Mouse (Mus musculus) gastrocnemius, postnatal 14 days (tissue): ENCODE results near the gene Il4. TPM values are rescaled to one million over a fixed set of nuclear protein-coding genes. Genes with fewer than 3 reads are reported as not detected.

Experiments
- DNase-seq: peaks from one replicate; pipeline ENCODE4 v3.0.0; 2021; ENCODE audit warnings: mixed read lengths
- intact Hi-C: fragments of 180-260 bp; cut with DNase I; formaldehyde crosslinking; loops from one replicate; pipeline ENCODE4 v1.15.1; 2025; ENCODE audit warnings: low total_unique reads
- total RNA-seq, 2 experiments: library from RNA; stranded (reverse); gene quantifications; 2 replicates each; pipeline ENCODE4 v1.2.3; 2021

The Il4 gene
- total RNA-seq, 2 experiments from 2014 or later: not detected

DNA sequence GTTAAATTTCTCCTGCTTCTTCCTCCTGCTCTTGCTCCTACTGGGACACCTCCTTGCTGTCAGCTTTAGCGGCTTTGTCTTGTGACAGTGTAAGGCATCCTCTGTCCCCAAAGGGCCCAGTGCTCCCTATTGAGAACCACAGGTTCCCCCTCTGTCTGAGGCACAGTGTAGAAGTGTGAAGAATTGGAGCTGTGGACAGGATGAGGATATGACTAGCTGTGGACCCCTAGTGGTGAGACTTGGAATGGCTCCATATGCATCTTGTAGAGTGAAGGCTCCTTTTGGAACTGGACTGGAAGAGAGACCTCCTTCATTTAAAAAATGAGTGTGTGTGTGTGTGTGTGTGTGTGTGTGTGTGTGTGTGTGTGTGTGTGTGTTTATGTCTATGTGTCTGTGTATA is 9.4 kb upstream of the Il4 start:
- intact Hi-C loops: loop anchor here (5.0 kb wide), 1 partner anchor 156 kb away; the partner anchor contains the start of gene Gm9837
- DNase-seq: peak; percentile 65

DNA sequence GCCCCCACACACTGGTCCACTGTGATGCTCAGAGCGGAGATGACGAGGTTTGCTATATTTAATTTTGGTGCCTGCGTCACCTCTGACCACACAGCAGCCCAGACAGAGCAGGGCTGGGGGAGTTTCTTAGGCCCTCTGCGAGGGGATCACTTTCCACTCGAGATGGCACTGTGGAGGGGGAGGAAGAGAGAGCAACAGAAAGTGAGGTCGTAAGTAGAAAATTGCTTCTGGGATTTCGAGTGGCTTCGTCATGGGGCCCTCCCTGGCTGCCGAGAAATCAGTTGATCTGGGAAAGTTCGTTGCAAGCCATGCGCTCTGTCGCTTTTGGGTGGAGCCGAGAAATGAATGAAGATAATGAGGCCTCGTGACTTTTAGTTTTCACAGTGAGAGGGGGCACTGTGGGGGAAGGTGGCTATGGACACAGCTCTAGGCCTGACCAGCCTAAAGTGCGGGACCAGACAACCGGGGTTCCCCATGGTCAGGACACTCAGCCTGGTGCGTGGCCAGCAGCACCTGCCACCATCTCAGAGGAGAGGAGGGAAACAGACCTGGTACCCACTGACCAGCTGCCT is 8.4 kb upstream of the Il4 start:
- DNase-seq: no peak
- intact Hi-C loops: loop anchor here (5.0 kb wide), 1 partner anchor 155 kb away; the partner anchor contains the start of gene Gm9837

DNA sequence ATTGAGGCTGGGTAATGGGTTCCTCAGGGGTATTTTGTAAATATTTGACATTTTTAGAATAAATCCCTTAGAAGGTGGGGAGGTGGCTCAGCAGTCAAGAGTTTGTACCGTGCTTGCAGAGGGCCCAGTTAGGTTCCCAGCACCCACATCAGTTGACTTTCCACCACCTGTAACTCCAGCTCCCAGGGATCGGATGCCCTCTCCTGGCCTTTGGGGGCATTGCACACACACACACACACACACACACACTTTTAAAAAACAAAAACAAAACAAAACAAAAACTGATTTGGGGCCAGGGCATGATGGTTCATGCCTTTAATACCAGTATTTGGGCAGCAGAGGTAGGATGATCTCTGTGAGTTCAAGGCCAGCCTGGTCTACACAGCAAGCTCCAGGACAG is 5.7 kb upstream of the Il4 start:
- intact Hi-C loops: no loop called here
- DNase-seq: no peak

DNA sequence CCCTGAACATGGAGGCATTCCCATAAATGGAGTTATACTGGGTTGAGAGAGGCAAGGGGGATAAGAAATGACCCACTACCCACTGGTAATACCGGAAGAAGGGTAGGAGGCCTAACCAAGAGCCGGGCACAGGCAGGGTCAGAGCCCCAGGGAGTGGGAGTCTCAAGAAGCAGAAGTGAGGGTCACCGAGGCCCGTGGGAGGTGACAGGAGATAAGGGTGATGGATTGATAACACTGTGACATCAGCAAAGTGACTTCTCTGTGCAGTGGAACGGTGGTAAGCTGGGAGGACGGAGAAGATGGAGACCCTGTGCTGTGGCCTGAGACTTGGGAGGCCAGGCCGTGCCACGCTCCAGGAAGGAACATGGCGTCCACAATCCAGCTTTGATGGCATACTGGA is 5.1 kb upstream of the Il4 start:
- no peak for DNase-seq
- intact Hi-C loops: no loop called here

DNA sequence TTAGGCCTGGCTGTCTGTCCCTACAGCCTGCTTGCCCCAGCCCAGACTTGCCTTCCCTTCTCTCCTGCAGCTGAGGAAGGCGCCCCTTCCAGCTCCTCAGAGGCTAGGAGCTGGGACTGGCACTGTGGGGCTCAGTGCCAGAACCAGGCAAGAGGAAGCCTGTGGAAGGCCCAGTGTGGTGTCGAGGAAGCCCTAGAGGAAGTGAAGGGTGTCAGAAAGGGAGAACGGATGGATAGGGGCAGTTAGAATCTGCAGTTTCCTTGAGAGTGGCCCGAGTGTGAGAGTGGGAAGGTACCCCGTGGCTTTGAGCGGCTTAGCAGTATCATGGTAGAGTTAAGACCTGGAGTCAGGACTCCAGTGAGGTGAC is 4.0 kb upstream of the Il4 start:
- DNase-seq: no peak
- intact Hi-C loops: no loop called here

DNA sequence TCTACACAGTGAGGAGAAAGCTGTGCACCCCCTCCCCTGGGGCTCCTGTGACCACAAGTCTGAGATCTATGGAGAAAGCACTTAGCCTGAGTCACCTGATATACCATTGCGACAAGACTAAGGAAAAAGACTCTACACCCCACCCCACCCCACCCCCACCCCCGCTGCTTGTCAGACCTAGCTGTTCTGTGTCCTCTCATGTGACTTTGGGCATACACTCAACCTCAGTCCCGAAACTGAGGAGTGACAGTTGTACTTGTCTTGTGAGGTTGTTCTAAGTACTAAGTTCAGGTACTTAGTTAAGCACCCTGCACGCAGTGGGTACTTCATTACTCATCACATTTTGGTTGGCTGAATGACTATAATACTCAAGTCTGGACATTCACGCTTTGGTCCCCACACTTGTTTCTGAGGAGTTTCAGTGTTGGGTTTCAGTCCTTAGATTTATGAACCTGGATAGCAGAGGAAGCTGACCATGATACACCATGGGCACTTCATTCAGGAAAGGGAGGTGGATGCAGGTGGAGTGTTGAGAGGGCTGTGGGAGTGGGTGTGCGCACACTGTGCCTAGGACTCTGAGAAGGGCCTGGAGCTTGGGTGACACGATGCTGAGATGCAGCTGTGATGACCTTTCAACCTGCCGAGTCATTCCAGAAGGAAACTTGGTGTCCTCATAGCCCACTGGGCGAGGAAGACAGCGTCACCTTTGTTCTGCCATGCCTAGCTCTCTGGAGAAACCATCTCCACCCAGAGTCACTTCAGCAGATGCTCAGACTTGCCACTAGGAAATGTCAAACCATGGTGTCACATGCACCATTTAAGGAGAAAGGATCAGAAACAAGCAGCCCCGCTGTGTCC is 3.3 kb upstream of the Il4 start:
- DNase-seq: no peak
- intact Hi-C loops: no loop called here

DNA sequence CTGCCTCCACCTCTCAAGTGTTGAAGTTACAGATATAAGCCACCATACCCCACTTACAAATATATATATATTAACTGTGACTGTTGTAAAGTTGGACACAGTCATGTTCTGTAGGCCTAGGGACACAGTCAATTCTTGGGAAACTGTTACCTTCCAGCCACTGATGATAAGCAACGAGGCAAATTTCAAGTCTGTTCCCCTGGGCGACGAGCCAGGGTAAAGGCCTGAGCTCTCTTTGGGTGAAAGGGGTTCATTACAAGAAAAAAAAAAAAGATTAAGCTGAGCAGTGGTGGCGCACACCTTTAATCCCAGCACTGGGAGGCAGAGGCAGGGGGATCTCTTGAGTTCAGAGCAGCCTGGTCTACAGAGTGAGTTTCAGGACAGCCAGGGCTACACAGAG is 1.6 kb upstream of the Il4 start:
- no peak for DNase-seq
- intact Hi-C loops: no loop called here

DNA sequence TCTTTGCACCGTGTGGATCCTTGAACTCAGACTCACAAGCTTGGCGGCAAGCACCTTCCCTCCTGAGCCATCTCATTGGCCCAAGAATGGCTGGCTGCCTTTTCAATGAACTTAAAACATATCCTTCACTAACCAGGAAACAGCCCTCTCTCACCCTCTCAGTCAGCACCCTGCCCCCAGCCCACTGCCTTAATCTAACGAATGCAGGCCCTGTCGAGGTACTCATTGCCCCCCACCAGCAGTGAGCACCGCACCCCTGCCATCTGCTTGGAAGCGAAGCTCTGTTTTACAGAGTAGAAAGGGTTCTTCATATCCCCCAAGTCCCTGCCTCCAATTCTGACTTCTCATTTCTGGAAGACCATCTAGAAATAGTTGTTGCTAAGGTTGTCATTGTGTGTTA is 959 bp upstream of the Il4 start:
- DNase-seq: no peak
- intact Hi-C loops: no loop called here

DNA sequence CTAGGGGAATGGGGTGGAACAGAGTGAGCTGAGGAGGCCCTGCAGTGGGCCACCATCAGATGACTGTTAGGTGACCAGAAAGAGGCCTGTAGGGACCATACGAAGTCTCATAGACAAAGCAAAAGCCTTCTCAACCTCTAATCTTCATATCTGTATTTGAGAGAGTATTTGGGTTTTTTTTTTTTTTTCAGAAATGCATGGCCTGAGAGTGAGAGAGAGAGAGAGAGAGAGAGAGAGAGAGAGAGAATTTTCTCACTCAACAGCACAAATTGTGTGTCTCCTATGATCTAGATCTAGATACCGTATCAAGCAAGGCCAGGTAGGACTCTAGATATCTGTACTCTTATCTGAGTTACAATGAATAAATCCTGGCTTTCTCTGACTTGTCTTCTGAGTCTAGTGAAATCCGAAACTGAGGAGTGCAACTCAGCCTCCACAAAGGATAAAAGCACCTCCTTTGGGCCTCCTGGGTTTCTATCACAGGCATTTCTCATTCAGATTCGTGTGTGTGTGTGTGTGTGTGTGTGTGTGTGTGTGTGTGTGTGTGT is 833 bp downstream of the Il4 start:
- intact Hi-C loops: no loop called here
- DNase-seq: no peak

DNA sequence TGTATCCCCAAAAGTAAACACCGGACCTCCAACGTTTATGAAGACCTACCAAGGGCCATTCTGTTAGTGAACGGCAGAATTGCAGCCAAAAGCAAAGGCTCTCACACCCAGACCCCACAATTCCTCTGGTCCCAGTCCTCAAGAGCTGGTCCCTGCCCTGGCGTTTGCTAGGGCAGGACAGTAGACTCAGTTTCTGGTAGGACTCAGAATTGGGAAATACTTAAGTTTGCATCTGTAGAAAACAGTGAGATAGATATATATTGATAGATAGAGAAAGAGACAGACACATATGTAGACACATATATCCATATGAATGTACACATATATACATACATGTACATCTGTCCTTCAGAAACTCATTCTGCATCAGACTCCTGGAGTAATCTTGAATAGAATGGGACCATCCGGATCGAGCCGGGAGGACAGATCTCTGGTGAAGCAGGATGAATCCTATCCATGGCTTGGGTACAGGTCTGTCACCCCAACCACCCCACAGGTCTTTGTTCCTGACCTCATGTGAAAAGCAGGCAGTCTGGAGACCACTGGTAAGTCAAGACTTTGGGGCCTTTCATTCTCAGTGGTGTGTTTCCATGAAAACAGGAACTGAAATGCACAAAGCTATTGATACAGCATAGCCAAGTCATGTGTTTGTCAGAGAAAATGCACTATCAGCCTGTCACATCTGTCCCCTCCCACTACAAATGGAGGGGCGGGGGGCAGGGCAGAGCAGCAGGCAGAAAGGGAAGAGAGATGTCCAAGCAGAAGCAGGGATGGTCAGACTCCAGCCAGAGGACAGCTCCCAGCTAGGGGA is 1.5 kb downstream of the Il4 start:
- intact Hi-C loops: no loop called here
- no peak for DNase-seq

DNA sequence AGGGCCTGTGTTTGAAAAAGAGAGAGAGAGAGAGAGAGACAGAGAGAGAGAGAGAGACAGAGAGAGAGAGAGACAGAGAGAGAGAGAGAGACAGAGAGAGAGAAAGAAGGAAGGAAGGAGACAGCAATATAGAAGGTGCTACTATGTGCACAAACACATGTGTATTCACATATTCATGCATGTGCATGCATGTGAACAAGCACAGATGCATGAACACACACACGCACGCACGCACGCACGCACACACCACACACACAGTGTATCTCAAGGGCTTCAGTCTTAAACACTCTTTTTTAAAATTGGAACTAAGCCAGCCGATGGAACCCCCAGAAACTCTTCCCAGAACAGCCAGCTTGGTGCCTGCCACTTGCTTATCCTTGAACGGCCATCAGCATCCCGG is 2.9 kb downstream of the Il4 start:
- DNase-seq: no peak
- intact Hi-C loops: no loop called here

DNA sequence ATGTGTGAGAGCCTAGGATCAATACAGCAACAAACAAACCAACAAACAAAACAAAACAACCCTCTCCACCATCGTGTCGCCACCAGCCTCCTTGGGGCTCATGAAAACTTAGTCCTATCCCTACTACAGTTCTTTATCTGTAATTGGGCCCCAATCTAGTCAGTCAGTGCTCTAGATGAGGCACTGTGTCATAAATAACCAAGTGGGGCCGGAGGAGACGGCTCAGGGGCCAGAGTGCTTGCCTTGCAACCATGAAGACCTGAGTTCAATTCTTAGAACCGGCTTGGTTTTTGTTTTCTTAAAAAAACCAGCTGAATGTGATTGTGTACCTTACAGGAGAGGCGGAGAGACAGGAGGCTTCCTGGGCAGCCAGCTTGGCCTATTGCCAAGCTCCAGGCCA is 3.3 kb downstream of the Il4 start:
- intact Hi-C loops: no loop called here
- no peak for DNase-seq

DNA sequence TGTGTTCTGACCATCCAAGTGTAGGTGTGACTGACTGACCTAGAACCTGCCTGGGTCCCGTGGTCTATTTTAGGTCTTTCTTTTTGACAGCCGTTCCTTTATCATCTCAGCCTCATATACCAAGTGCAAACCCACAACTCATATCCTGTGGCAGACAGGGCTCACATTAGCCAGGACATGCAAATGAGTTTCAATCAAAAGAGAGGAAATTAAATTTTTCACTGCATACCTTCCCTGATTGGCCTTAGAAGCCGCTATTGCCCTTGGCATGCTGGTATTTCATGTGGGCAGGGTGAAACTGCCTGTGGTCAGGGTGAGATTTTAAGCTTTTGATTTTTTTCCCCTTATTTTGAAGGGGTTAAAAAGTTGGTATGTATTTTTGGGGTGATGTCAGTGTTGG is 8.8 kb downstream of the Il4 start:
- DNase-seq: no peak
- intact Hi-C loops: no loop called here

DNA sequence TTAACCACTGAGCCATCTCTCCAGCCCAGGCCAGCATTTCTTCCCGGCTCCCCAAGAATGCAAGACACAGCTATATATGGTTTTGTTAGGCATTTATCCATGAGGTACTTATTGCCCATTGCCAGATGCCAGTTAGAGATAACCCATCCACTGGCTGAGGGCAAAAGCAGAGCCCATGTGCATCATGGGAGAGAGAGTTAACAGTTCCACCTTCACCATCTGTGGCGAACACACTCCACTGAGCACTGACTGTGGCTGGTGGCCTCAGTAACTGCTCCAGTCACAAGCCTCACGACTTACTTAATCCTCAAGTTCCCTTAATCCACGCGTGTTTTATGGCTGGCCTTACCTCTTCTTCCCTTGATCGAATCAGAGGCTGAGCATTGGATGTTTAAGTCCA is 9.2 kb downstream of the Il4 start:
- no peak for DNase-seq
- intact Hi-C loops: no loop called here

DNA sequence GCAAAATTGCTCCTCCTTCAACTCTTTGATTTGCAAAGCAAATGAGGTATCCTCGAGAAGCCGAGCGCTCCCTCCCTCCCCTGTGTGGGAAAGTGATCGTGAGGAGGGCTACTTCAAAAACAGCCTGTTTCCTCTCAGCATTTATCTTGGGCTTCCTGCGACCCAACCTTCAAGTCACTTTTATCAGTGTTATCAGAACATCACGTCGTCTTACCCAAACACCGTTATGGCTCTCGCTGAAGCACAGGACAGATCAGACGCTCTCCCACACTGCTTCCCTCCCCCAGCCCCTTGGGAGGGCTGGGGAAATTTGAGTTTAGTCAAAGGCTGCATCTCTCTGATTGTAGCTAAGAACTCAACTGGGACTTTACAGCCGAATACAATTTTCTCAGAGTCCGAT is 12.9 kb downstream of the Il4 start:
- no peak for DNase-seq
- intact Hi-C loops: no loop called here

DNA sequence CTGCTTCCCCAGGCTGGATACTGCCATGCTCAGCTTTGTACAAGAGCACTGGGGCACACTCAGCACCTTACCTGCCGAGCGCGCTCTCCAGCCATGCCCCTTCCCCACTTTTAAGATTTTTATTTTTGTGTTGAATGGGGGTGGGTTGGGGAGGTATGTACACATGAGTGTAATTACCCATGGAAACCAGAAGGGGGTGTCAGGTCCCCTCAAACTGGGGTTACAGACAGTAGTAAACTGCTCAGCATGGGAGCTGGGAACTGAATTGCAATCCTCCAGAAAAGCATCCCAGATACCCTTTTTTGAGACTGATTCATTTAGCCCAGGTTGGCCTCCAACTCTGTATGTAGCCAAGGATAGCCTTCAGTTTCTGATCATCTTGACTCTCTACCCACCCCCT is 13.5 kb downstream of the Il4 start:
- intact Hi-C loops: no loop called here
- DNase-seq: no peak

DNA sequence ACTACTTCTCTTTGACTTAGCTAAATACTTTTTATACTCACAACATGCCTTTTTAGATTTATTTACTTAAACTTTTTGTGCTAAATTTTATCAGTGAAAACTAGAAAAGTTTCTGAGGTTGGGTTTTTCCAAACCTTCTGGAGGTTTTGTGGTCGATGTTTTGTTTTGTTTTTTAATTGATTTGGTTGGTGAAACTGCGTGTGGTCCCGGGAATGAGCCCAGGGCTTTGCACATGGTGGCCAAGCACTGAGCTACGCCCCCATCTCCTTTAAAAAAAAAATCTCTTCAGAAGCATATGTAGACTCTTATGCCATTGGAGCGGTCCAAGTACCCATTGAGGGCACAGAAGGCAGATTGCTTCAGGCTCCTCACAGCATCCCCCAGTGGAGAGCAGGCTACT is 27.4 kb downstream of the Il4 start:
- DNase-seq: no peak
- intact Hi-C loops: no loop called here

DNA sequence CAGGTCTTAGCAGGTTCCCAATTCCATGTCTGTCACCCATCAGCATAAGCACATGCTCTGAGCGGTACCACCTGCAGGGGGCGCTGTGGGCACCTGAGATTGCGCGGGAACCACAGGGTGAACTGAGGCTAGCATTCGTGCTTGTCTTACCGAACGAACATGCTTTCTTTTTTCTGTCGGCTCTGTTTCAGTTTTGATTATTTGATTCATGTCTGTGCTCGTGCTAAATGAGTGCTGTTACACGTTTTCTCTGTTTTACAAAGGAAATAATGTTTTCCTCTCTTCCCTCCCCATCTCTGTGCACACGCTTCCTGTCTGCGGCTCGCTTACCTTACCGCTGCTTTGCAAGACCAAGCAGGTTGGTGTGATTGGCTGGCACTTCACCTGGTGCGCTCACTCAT is 28.1 kb downstream of the Il4 start:
- intact Hi-C loops: no loop called here
- DNase-seq: peak; percentile 22

DNA sequence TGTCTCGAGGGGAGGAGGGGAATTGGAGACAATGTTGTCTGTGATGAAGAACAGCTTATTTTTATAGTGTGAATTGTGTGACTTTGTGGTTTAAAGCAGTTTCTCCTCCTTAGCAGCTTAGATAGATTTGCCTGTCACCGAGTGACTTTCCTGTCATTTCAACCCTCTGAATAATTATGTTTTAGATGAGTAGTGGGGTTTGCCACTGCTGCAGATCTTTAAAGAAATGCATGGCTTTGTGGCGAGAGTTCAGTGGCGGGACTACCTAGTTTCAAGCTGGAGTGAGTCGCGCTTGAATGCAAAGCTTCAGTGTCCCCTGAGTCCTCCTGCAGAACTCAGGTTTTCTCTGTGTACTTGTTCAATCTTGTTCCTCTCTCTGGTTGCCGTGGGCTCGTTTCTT is 30.2 kb downstream of the Il4 start:
- intact Hi-C loops: loop anchor here (5.0 kb wide), 1 partner anchor 44 kb away; the partner anchor contains the start of gene Il13
- DNase-seq: no peak

DNA sequence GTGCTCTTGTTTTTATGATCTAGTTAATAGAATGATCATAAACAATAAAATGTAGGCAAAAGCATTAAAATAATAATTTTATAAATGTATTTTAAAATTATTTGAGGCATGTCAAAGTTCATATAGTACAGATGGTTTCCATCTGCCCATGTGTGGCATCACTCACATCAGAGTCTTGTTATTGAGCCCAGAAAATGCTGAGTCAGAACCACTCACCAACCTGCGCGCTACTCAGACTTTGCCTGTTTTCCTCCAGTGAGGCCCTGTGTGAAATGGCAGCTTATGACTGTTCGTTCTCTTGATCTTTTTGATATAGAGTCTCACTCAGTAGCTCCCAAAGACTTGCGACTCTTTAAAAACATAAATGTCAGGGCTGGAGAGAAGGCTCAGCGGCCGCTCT is 33.0 kb downstream of the Il4 start:
- intact Hi-C loops: loop anchor here (5.0 kb wide), 1 partner anchor 47 kb away; the partner anchor contains the start of gene Il13
- DNase-seq: no peak
